Mouse (Mus musculus) intestine, embryonic 16.5 days (tissue): ENCODE results near the gene Angptl2. TPM values are rescaled to one million over a fixed set of nuclear protein-coding genes. Genes with fewer than 3 reads are reported as not detected.
A peak's percentile ranks its signal among the peaks of the same experiment; 100 is the strongest.

Source experiments
- ATAC-seq: fragments of 200-750 bp; cut with Nextera tagmentation; 2 replicates; pipeline ENCODE4 v1.8.0; 2017; ENCODE audit warnings: moderate TSS enrichment, moderate library complexity
- H3K27ac ChIP-seq: fragments of 300-500 bp; sonication (generic); 2 replicates; pipeline ENCODE4 v1.5.1; 2014; ENCODE audit warnings: mild to moderate bottlenecking, low read length
- H3K27me3 ChIP-seq: fragments of 300-500 bp; sonication (generic); replicated peaks from 2 replicates; pipeline ENCODE4 v1.6.1; 2014; ENCODE audit warnings: low read length, control low read depth, mixed read lengths; ENCODE audit not compliant: control insufficient read depth, insufficient read depth
- H3K36me3 ChIP-seq: fragments of 300-500 bp; sonication (generic); 2 replicates; pipeline ENCODE4 v1.6.1; 2014; ENCODE audit warnings: low read length, control low read depth; ENCODE audit not compliant: control insufficient read depth, insufficient read depth
- H3K4me1 ChIP-seq: fragments of 300-500 bp; sonication (generic); 2 replicates; pipeline ENCODE4 v1.6.1; 2014; ENCODE audit warnings: low read length, control low read depth, mixed read lengths; ENCODE audit not compliant: control insufficient read depth, insufficient read depth
- H3K4me2 ChIP-seq: fragments of 300-500 bp; sonication (generic); 2 replicates; pipeline ENCODE4 v1.6.1; 2014; ENCODE audit warnings: low read depth, low read length, control low read depth
- H3K4me3 ChIP-seq: fragments of 300-500 bp; sonication (generic); 2 replicates; pipeline ENCODE4 v1.5.1; 2014; ENCODE audit warnings: mild to moderate bottlenecking, low read length
- H3K9ac ChIP-seq: fragments of 300-500 bp; sonication (generic); 2 replicates; pipeline ENCODE4 v1.6.1; 2014; ENCODE audit warnings: low read depth, low read length
- H3K9me3 ChIP-seq: fragments of 300-500 bp; sonication (generic); 2 replicates; pipeline ENCODE4 v1.6.1; 2016; ENCODE audit warnings: low read length, control low read depth; ENCODE audit not compliant: control insufficient read depth
- WGBS: fragments of 180-500 bp; shearing (Covaris S2); extraction: QIAGEN DNeasy Blood & Tissue Kit; methylation state at CpG from one replicate; pipeline ENCODE4 v1.1.7; 2014; 5-methylcytosine and 5-hydroxymethylcytosine counted together
- polyA plus RNA-seq: library from polyadenylated mRNA; unstranded; fragments of >200 nt; fragmentation: Nextera tagmentation; extraction: Ambion mirVana; gene quantifications from 2 replicates; pipeline ENCODE4 v1.2.1, GENCODE M21; 2015

Angptl2 gene
- polyA plus RNA-seq, 1 experiment from 2014 or later, result 41.6 TPM

- Histone ChIP-seq H3K27ac (no peak overlapping the region), H3K4me1 (peaks cover 13% of the 10 kb centered on the region), H3K27me3 (no peaks in the 10 kb centered on the region), H3K4me2 (no peak overlapping the region), H3K9ac (no peak overlapping the region), H3K4me3 (no peak overlapping the region), H3K9me3 (no peaks in the 10 kb centered on the region), H3K36me3 (no peaks in the 10 kb centered on the region)
- no peak for ATAC-seq
- 59% methylated on average over 4 of the region's 4 CpGs for WGBS
Measured at GRCm38 (mm10) chr2:33253572-33254190, 37.8 kb downstream of the Angptl2 start.

GRCm38 (mm10) chr2:33254318-33254985 is 38.6 kb downstream of the Angptl2 start:
- Histone ChIP-seq H3K4me3 (no peak overlapping the region), H3K27me3 (no peaks in the 10 kb centered on the region), H3K27ac (no peak overlapping the region), H3K4me1 (peaks cover 13% of the 10 kb centered on the region), H3K9ac (no peak overlapping the region), H3K9me3 (no peaks in the 10 kb centered on the region), H3K4me2 (no peak overlapping the region), H3K36me3 (no peaks in the 10 kb centered on the region)
- 84% methylated on average over 9 of the region's 9 CpGs for WGBS
- ATAC-seq, result no peak

GRCm38 (mm10) chr2:33256769-33257537 is 41.1 kb downstream of the Angptl2 start:
- no peaks in the 10 kb centered on the region for H3K27me3 ChIP-seq
- WGBS, result 71% methylated on average over 3 of the region's 3 CpGs
- no peaks in the 10 kb centered on the region for H3K9me3 ChIP-seq
- no peak overlapping the region for H3K4me2 ChIP-seq
- peak; percentile 59; the same call in 1 of the 2 replicates for ATAC-seq
- H3K4me1 ChIP-seq, result 0 out of 2 replicates have a peak, but pooled peaks cover 6% of the 10 kb centered on the region
- no peak overlapping the region for H3K9ac ChIP-seq
- H3K27ac ChIP-seq, result no peak overlapping the region
- H3K36me3 ChIP-seq, result no peaks in the 10 kb centered on the region
- H3K4me3 ChIP-seq, result no peak overlapping the region

- peaks cover 4% of the 10 kb centered on the region; the same call in 1 of the 2 replicates for H3K4me1 ChIP-seq
- WGBS, result 87% methylated on average over 8 of the region's 8 CpGs
- H3K27ac ChIP-seq, result no peak overlapping the region
- H3K9me3 ChIP-seq, result no peaks in the 10 kb centered on the region
- no peaks in the 10 kb centered on the region for H3K27me3 ChIP-seq
- no peak for ATAC-seq
- no peak overlapping the region for H3K4me2 ChIP-seq
- H3K36me3 ChIP-seq, result no peaks in the 10 kb centered on the region
- no peak overlapping the region for H3K4me3 ChIP-seq
- H3K9ac ChIP-seq, result no peak overlapping the region
Measured at GRCm38 (mm10) chr2:33260772-33261171, 44.9 kb downstream of the Angptl2 start.

- H3K4me2 ChIP-seq, result no peak overlapping the region
- WGBS, result 97% methylated on average over 3 of the region's 3 CpGs
- H3K9ac ChIP-seq, result no peak overlapping the region
- no peak overlapping the region for H3K4me3 ChIP-seq
- H3K4me1 ChIP-seq, result peaks cover 6% of the 10 kb centered on the region; the same call in 1 of the 2 replicates
- no peaks in the 10 kb centered on the region for H3K9me3 ChIP-seq
- no peak overlapping the region for H3K27ac ChIP-seq
- no peaks in the 10 kb centered on the region for H3K36me3 ChIP-seq
- no peaks in the 10 kb centered on the region for H3K27me3 ChIP-seq
- no peak for ATAC-seq
Measured at GRCm38 (mm10) chr2:33261475-33261874, 45.6 kb downstream of the Angptl2 start.

GRCm38 (mm10) chr2:33265793-33266192 is 49.9 kb downstream of the Angptl2 start:
- Histone ChIP-seq H3K4me3 (no peak overlapping the region), H3K4me1 (peaks cover 6% of the 10 kb centered on the region; the same call in 1 of the 2 replicates), H3K9me3 (no peaks in the 10 kb centered on the region), H3K9ac (no peak overlapping the region), H3K27me3 (no peaks in the 10 kb centered on the region), H3K27ac (peak overlapping the region; percentile 75), H3K36me3 (no peaks in the 10 kb centered on the region), H3K4me2 (no peak overlapping the region)
- no peak for ATAC-seq
- 41% methylated on average over 3 of the region's 3 CpGs for WGBS

GRCm38 (mm10) chr2:33267075-33267474 is 51.2 kb downstream of the Angptl2 start:
- H3K27me3 ChIP-seq, result no peaks in the 10 kb centered on the region
- H3K9me3 ChIP-seq, result no peaks in the 10 kb centered on the region
- ATAC-seq, result no peak
- no peak overlapping the region for H3K4me3 ChIP-seq
- H3K27ac ChIP-seq, result no peak overlapping the region
- H3K36me3 ChIP-seq, result no peaks in the 10 kb centered on the region
- 54% methylated on average over 1 of the region's 1 CpGs for WGBS
- H3K9ac ChIP-seq, result no peak overlapping the region
- no peak overlapping the region for H3K4me2 ChIP-seq
- peaks cover 6% of the 10 kb centered on the region; the same call in 1 of the 2 replicates for H3K4me1 ChIP-seq

- Histone ChIP-seq H3K4me3 (no peak overlapping the region), H3K9me3 (no peaks in the 10 kb centered on the region), H3K36me3 (no peaks in the 10 kb centered on the region), H3K4me2 (no peak overlapping the region), H3K9ac (no peak overlapping the region), H3K27ac (peak overlapping the region; percentile 3; the same call in 1 of the 2 replicates), H3K4me1 (peaks cover 6% of the 10 kb centered on the region; the same call in 1 of the 2 replicates), H3K27me3 (no peaks in the 10 kb centered on the region)
- 76% methylated on average over 6 of the region's 6 CpGs for WGBS
- ATAC-seq, result no peak; the same call in 1 of the 2 replicates
Measured at GRCm38 (mm10) chr2:33268384-33269131, 52.7 kb downstream of the Angptl2 start.

GRCm38 (mm10) chr2:33269132-33269493 is 53.2 kb downstream of the Angptl2 start:
- no peak overlapping the region for H3K4me3 ChIP-seq
- 87% methylated on average over 2 of the region's 2 CpGs for WGBS
- no peak overlapping the region for H3K4me2 ChIP-seq
- H3K36me3 ChIP-seq, result no peaks in the 10 kb centered on the region
- no peak overlapping the region for H3K27ac ChIP-seq
- peaks cover 6% of the 10 kb centered on the region; the same call in 1 of the 2 replicates for H3K4me1 ChIP-seq
- no peak for ATAC-seq
- no peaks in the 10 kb centered on the region for H3K9me3 ChIP-seq
- no peak overlapping the region for H3K9ac ChIP-seq
- no peaks in the 10 kb centered on the region for H3K27me3 ChIP-seq
